Mouse (Mus musculus) small intestine, adult 2 months (tissue): ENCODE data around the gene Tbxas1. TPM values are rescaled to one million over a fixed set of nuclear protein-coding genes. Genes with fewer than 3 reads are reported as not detected.

Experiments
- H3K27ac ChIP-seq: fragments of 200-500 bp; 2 replicates; pipeline ENCODE4 v1.5.1; 2012; ENCODE audit warnings: low read depth, low read length, control low read depth, inconsistent platforms; ENCODE audit not compliant: insufficient read depth
- H3K27me3 ChIP-seq: fragments of 200-500 bp; 2 replicates; pipeline ENCODE4 v1.6.1; 2012; ENCODE audit warnings: mild to moderate bottlenecking, moderate library complexity, low read length, inconsistent platforms; ENCODE audit not compliant: control insufficient read depth, insufficient read depth
- H3K36me3 ChIP-seq: fragments of 200-500 bp; 2 replicates; pipeline ENCODE4 v1.6.1; 2012; ENCODE audit warnings: mild to moderate bottlenecking, low read length, control low read depth, inconsistent platforms; ENCODE audit not compliant: control insufficient read depth, insufficient read depth
- H3K4me1 ChIP-seq: fragments of 200-500 bp; 2 replicates; pipeline ENCODE4 v1.6.1; 2012; ENCODE audit warnings: low read length, inconsistent platforms, mixed read lengths; ENCODE audit not compliant: control insufficient read depth, insufficient read depth, insufficient read length
- H3K4me3 ChIP-seq: fragments of 200-500 bp; 2 replicates; pipeline ENCODE4 v1.5.1; 2012; ENCODE audit warnings: low read depth, mild to moderate bottlenecking, control low read depth, inconsistent platforms, low read length, moderate library complexity
- CTCF ChIP-seq: fragments of 200-500 bp; IDR thresholded peaks from 2 replicates; pipeline ENCODE4 v1.5.1; 2012; ENCODE audit warnings: low read depth, mild to moderate bottlenecking, control low read depth, inconsistent platforms, low read length, moderate library complexity, mixed read lengths; ENCODE audit not compliant: insufficient replicate concordance, insufficient read length; ENCODE audit errors: extremely low read depth
- POLR2A ChIP-seq: fragments of 200-500 bp; IDR thresholded peaks from 2 replicates; pipeline ENCODE4 v1.6.1; 2012; ENCODE audit warnings: low read depth, mild to moderate bottlenecking, control low read depth, inconsistent platforms, low read length, moderate library complexity
- WGBS: fragments of 180-500 bp; shearing (Covaris S2); methylation state at CpG from one replicate; pipeline ENCODE4 v1.1.7; 2018; 5-methylcytosine and 5-hydroxymethylcytosine counted together
- polyA plus RNA-seq: library from polyadenylated mRNA; depleted of rRNA; stranded (reverse); fragments of >200 nt; gene quantifications from 2 replicates; pipeline ENCODE4 v1.2.3, GENCODE M21; 2012

Gene Tbxas1
- polyA plus RNA-seq, 1 experiment, result 1.8 TPM

DNA sequence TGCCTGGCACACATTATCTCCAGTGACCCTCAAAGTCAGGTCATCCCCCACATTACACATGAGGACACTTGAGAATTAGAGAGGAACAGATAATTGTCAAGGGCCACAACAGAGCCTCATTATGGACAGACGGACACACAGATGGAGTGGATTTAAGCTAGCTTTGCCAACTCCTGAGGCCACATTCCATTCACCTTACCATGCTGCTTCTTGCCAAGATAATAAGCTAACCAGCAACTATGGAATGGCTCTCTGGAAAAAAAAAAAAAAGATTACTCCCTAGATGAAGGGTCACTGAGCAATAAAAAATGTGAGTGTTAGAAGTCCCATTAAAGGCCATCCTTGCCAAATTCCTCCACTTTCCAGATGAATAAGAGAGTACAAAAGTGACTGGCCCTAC lies 30.1 kb upstream of the Tbxas1 start:
- H3K4me1 ChIP-seq, result peaks cover 31% of the 10 kb centered on the region
- H3K27ac ChIP-seq, result no peak overlapping the region
- 64% methylated on average over 1 of the region's 1 CpGs for WGBS
- H3K27me3 ChIP-seq, result no peaks in the 10 kb centered on the region
- TF ChIP-seq POLR2A, result no peak
- TF ChIP-seq CTCF, result no peak
- no peak overlapping the region for H3K4me3 ChIP-seq
- H3K36me3 ChIP-seq, result no peaks in the 10 kb centered on the region

DNA sequence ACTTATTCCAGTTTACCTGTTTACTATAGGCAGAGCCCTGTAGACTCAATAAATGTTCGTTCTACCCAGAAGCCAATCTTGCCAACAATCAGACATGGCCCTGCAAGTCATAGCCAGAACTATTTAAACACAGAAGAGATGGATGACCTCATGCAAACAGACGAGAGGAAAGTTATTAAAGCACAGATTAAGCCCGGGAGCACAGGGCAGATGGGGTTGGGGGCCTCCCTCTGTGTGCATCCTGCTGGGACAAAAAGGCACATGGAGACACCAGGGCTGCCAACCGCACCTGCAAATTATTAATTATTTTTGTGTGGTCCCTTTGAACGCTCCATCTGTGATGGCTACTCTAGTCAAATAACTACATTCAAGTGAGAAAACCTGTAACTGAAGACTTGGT lies 29.3 kb upstream of the Tbxas1 start:
- no peak overlapping the region for H3K4me3 ChIP-seq
- TF ChIP-seq CTCF (no peak), POLR2A (no peak)
- H3K27ac ChIP-seq, result no peak overlapping the region
- H3K4me1 ChIP-seq, result peaks cover 29% of the 10 kb centered on the region
- 54% methylated on average over 5 of the region's 5 CpGs for WGBS
- H3K36me3 ChIP-seq, result no peaks in the 10 kb centered on the region
- no peaks in the 10 kb centered on the region for H3K27me3 ChIP-seq

DNA sequence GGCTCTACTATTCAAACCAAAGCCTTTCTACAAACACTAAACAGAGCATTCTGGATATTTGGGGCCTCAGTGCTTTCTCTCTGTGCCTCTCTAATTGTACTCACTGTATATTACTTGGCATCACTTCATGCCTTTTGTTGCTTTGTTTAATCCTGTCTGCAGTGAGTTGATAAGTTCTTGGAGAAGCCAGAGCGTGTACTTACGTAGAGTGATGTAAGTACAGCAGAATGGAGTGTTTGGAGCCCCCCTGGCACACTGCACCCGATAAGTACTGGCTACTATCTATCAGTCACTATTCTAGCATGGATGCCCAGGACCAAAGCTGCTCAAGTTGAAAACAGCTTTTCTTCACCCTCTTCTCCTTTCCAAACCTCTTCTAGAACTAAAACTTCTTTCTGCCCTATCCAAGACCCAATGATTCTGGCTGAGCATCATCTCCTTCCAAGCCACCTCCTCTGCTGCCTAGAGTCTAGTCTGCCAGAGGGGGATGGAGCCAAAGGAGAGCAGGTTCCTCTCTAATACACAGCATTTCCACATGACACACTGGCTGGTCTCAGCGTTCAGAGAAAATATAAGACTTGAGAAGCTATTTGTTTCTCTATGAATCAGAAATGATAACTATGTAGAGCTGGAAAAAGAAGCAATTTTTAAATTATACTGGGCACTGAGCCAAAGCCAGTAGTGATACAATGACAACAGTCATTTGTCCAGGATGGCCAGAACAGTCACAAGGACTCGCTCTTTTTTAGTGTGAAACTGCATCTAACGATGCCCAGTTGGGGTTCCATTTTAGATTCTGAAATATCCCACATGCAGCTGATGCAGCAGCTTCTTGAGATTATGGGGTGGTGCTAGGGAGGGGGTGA lies 28.6 kb upstream of the Tbxas1 start:
- no peak overlapping the region for H3K27ac ChIP-seq
- H3K36me3 ChIP-seq, result no peaks in the 10 kb centered on the region
- peaks cover 29% of the 10 kb centered on the region for H3K4me1 ChIP-seq
- no peaks in the 10 kb centered on the region for H3K27me3 ChIP-seq
- no peak overlapping the region for H3K4me3 ChIP-seq
- TF ChIP-seq CTCF (no peak), POLR2A (no peak)
- WGBS, result 53% methylated on average over 6 of the region's 6 CpGs

DNA sequence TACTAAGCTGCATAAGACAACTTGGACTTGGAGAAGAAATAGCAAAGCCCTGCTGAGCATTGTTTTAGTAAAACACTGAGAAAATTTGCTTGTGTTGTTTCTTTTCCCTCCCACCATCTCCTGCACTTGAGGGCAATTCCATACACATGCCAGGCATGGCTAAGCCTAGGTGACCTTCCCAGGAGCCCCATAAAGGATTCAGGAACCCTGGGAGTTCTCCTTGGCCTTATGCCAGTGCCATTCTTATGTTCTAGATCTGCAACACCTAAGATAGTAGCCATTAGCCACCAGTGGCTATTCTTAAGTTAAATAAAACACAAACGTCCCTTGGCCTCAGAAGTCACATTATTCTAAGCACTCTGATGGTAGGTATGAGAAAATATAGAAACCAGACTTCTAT lies 27.8 kb upstream of the Tbxas1 start:
- no peak overlapping the region for H3K27ac ChIP-seq
- TF ChIP-seq CTCF (no peak), POLR2A (no peak)

DNA sequence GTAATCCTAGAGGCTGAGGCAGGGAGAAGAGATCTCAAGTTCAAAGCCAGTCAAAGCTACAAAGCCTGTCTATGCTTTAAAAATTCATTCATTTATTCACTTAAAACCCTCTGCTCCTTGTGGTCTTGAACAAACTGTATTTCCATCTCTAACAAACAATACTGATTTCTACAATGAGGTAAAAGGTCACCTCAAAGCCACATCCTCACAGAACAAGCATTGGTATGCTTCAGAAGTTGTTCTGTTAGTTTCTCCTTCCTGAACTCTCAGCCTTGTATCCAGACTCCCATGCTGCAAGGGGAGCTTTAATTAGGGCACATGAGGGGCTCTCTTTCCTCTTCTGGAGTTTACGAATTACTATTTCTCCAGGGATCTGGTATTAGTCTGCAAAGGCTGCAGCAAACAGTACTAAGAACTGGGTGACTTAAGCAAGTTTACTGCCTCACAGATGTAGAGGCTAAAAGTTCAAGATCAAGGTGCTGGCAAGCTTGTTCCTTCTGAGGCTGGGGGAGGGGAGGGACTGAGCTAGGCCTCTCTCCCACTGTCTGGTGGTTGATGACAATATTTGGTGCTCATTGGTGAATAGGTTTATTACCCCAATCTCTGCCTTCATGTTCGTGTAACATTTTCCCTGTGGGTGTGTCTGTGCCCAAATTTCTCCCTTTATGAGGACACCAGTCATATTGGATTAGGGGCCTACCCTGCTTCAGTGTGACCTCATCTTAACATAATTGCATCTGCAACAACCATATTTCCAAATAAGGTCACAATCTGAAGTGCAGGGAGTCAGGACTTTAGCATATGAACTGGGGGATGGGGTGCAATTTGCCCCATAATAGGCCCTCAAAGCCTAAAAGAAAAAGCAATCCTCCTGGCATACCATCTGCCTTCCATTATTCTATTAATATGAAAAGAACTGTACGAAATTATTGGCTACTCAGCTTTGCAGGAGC lies 27.0 kb upstream of the Tbxas1 start:
- TF ChIP-seq CTCF (no peak), POLR2A (no peak)
- H3K27ac ChIP-seq, result peak overlapping the region; percentile 40; the same call in 1 of the 2 replicates

More for the DNA sequence above, 27.8 kb upstream of the Tbxas1 start:
- no peak overlapping the region for H3K4me3 ChIP-seq
- WGBS, result 33% methylated on average over 1 of the region's 1 CpGs
- no peaks in the 10 kb centered on the region for H3K36me3 ChIP-seq
- peaks cover 35% of the 10 kb centered on the region for H3K4me1 ChIP-seq
- no peaks in the 10 kb centered on the region for H3K27me3 ChIP-seq

DNA sequence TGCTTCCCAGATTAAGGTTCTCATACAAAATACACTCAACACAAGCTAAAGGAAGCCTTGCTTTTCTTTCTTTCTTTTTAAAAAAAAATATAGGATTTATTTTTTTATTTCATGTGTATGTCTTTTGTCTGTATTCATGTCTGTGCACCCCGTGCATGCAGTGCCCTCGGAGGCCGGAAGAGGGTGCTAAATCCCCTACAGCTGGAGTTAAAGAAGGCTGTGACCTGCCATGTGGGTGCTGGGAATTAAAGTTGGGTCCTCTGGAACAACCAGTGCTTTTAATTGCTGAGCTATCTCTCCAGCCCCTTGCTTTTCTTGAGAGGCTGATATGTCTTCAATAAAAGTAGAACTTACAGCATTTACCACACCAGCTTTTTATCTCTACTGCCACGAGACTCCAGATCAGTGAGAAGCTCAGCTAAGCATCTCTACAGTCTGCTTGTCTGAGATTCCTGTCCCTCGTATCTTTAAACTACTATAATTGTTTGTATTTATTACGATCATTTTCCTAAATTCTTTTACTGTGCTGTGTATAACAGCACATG lies 24.4 kb upstream of the Tbxas1 start:
- Histone ChIP-seq H3K4me3 (no peak overlapping the region), H3K27ac (no peak overlapping the region), H3K27me3 (no peaks in the 10 kb centered on the region), H3K4me1 (peaks cover 42% of the 10 kb centered on the region; the same call in 1 of the 2 replicates), H3K36me3 (no peaks in the 10 kb centered on the region)
- WGBS, result 88% methylated on average over 6 of the region's 6 CpGs
- TF ChIP-seq POLR2A (no peak), CTCF (no peak; the same call in 1 of the 2 replicates)

More for the DNA sequence above, 27.0 kb upstream of the Tbxas1 start:
- H3K4me3 ChIP-seq, result no peak overlapping the region
- H3K36me3 ChIP-seq, result no peaks in the 10 kb centered on the region
- WGBS, result 27% methylated on average over 3 of the region's 3 CpGs
- peaks cover 42% of the 10 kb centered on the region for H3K4me1 ChIP-seq
- no peaks in the 10 kb centered on the region for H3K27me3 ChIP-seq
